Mouse (Mus musculus): ENCODE data around the gene Gm21852. TPM values are rescaled to one million over a fixed set of nuclear protein-coding genes. Genes with fewer than 3 reads are reported as not detected.

Gene Gm21852
- total RNA-seq (2023): not detected in 2 replicates

DNA sequence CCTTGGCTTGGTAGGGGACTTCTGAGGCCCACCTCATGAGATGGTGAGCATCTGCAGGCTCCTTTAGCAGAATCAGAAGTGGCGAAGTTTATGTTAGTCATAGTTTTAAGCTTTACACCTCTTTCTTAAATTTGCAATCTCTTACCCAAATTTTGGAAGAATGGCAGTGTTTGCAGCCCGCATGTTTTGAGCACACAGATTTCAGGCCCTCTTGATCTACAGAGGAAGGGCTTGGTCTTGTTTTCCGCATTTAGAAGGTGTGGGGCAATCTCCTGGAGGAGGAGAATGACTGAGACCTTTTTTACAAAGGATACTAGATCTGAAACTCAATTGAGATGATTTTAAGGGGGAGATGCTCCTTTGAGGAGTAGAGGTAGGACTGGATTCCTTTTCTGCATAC is at the start of gene Gm21852:
Gm21852 (minus strand) TSS at position 101 of the 400 bp plus-strand sequence.

Other genes starting within 250 kb of the Gm21852 start
- gene Gm21797, start 123.8 kb upstream of the Gm21852 start, total RNA-seq (2023): not detected in 2 replicates
- not detected in 2 replicates for gene Gm20795, start 152.9 kb upstream of the Gm21852 start, total RNA-seq (2023)